Mouse (Mus musculus) stomach, embryonic 15.5 days (tissue): ENCODE data around the gene Nav2. TPM values are rescaled to one million over a fixed set of nuclear protein-coding genes. Genes with fewer than 3 reads are reported as not detected.

Experiments
- ATAC-seq: fragments of 200-750 bp; cut with Nextera tagmentation; 2 replicates; pipeline ENCODE4 v1.8.0; 2017; ENCODE audit warnings: low read depth, moderate number of reproducible peaks, moderate TSS enrichment; ENCODE audit not compliant: insufficient read depth, low FRiP score
- H3K27ac ChIP-seq: fragments of 300-500 bp; sonication (generic); 2 replicates; pipeline ENCODE4 v1.5.1; 2015; ENCODE audit warnings: mild to moderate bottlenecking, inconsistent platforms
- H3K27me3 ChIP-seq: fragments of 300-500 bp; sonication (generic); replicated peaks from 2 replicates; pipeline ENCODE4 v1.6.1; 2015; ENCODE audit warnings: inconsistent platforms
- H3K36me3 ChIP-seq: fragments of 300-500 bp; sonication (generic); 2 replicates; pipeline ENCODE4 v1.6.1; 2015; ENCODE audit warnings: inconsistent platforms
- H3K4me1 ChIP-seq: fragments of 300-500 bp; sonication (generic); 2 replicates; pipeline ENCODE4 v1.6.1; 2015; ENCODE audit warnings: inconsistent platforms
- H3K4me2 ChIP-seq: fragments of 300-500 bp; sonication (generic); 2 replicates; pipeline ENCODE4 v1.6.1; 2015; ENCODE audit warnings: mild to moderate bottlenecking, inconsistent platforms
- H3K4me3 ChIP-seq: fragments of 300-500 bp; sonication (generic); replicated peaks from 2 replicates; pipeline ENCODE4 v1.5.1; 2015; ENCODE audit warnings: inconsistent platforms
- H3K9ac ChIP-seq: fragments of 300-500 bp; sonication (generic); 2 replicates; pipeline ENCODE4 v1.6.1; 2015; ENCODE audit warnings: inconsistent platforms
- H3K9me3 ChIP-seq: fragments of 300-500 bp; sonication (generic); 2 replicates; pipeline ENCODE4 v1.6.1; 2016; ENCODE audit warnings: inconsistent platforms
- WGBS: fragments of 180-500 bp; shearing (Covaris S2); methylation state at CpG from one replicate; pipeline ENCODE4 v1.1.7; 2015; 5-methylcytosine and 5-hydroxymethylcytosine counted together
- polyA plus RNA-seq: library from polyadenylated mRNA; unstranded; fragments of >200 nt; fragmentation: Nextera tagmentation; extraction: Ambion mirVana; gene quantifications from 2 replicates; pipeline ENCODE4 v1.2.1, GENCODE M21; 2015

Gene Nav2
- polyA plus RNA-seq, 1 experiment from 2014 or later, result 20.4 TPM

- Histone ChIP-seq H3K4me1 (peaks cover 3% of the 10 kb centered on the region; the same call in 1 of the 2 replicates), H3K36me3 (no peaks in the 10 kb centered on the region), H3K27ac (no peak overlapping the region), H3K4me2 (no peak overlapping the region), H3K9me3 (no peaks in the 10 kb centered on the region), H3K27me3 (no peaks in the 10 kb centered on the region), H3K9ac (no peak overlapping the region), H3K4me3 (no peak overlapping the region)
- no peak for ATAC-seq
- WGBS, result 48% methylated on average over 6 of the region's 6 CpGs
Observed at GRCm38 (mm10) chr7:49046347-49046989, 138.0 kb downstream of the Nav2 start.

- H3K27ac ChIP-seq, result 0 out of 2 replicates have a peak overlapping the region, but pooled peaks have one; percentile 26
- no peaks in the 10 kb centered on the region for H3K27me3 ChIP-seq
- 37% methylated on average over 8 of the region's 8 CpGs for WGBS
- no peak for ATAC-seq
- no peaks in the 10 kb centered on the region for H3K36me3 ChIP-seq
- no peak overlapping the region for H3K4me3 ChIP-seq
- no peak overlapping the region for H3K9ac ChIP-seq
- no peaks in the 10 kb centered on the region for H3K9me3 ChIP-seq
- no peak overlapping the region for H3K4me2 ChIP-seq
- H3K4me1 ChIP-seq, result peaks cover 3% of the 10 kb centered on the region; the same call in 1 of the 2 replicates
Observed at GRCm38 (mm10) chr7:49047336-49047735, 138.8 kb downstream of the Nav2 start.

GRCm38 (mm10) chr7:49052871-49053618 lies 144.5 kb downstream of the Nav2 start:
- no peak overlapping the region for H3K9ac ChIP-seq
- H3K4me2 ChIP-seq, result no peak overlapping the region
- H3K4me3 ChIP-seq, result no peak overlapping the region
- H3K9me3 ChIP-seq, result no peaks in the 10 kb centered on the region
- ATAC-seq, result no peak
- WGBS, result 87% methylated on average over 9 of the region's 9 CpGs
- H3K27me3 ChIP-seq, result no peaks in the 10 kb centered on the region
- no peaks in the 10 kb centered on the region for H3K4me1 ChIP-seq
- H3K27ac ChIP-seq, result no peak overlapping the region
- no peaks in the 10 kb centered on the region for H3K36me3 ChIP-seq

GRCm38 (mm10) chr7:49055273-49055672 lies 146.8 kb downstream of the Nav2 start:
- Histone ChIP-seq H3K36me3 (no peaks in the 10 kb centered on the region), H3K4me2 (no peak overlapping the region), H3K27ac (no peak overlapping the region), H3K27me3 (no peaks in the 10 kb centered on the region), H3K4me3 (no peak overlapping the region), H3K9ac (no peak overlapping the region), H3K9me3 (no peaks in the 10 kb centered on the region), H3K4me1 (no peaks in the 10 kb centered on the region)
- no peak for ATAC-seq
- 81% methylated on average over 10 of the region's 10 CpGs for WGBS

GRCm38 (mm10) chr7:49058304-49059012 lies 149.9 kb downstream of the Nav2 start:
- no peak overlapping the region for H3K4me3 ChIP-seq
- H3K36me3 ChIP-seq, result no peaks in the 10 kb centered on the region
- no peaks in the 10 kb centered on the region for H3K27me3 ChIP-seq
- ATAC-seq, result no peak
- no peak overlapping the region for H3K4me2 ChIP-seq
- 79% methylated on average over 8 of the region's 8 CpGs for WGBS
- no peaks in the 10 kb centered on the region for H3K4me1 ChIP-seq
- H3K27ac ChIP-seq, result no peak overlapping the region
- no peak overlapping the region for H3K9ac ChIP-seq
- no peaks in the 10 kb centered on the region for H3K9me3 ChIP-seq

GRCm38 (mm10) chr7:49064792-49065521 lies 156.4 kb downstream of the Nav2 start:
- H3K36me3 ChIP-seq, result no peaks in the 10 kb centered on the region
- no peak for ATAC-seq
- H3K4me1 ChIP-seq, result no peaks in the 10 kb centered on the region
- H3K9me3 ChIP-seq, result no peaks in the 10 kb centered on the region
- H3K27ac ChIP-seq, result no peak overlapping the region
- no peak overlapping the region for H3K9ac ChIP-seq
- no peak overlapping the region for H3K4me3 ChIP-seq
- no peak overlapping the region for H3K4me2 ChIP-seq
- H3K27me3 ChIP-seq, result no peaks in the 10 kb centered on the region
- WGBS, result 73% methylated on average over 4 of the region's 4 CpGs

GRCm38 (mm10) chr7:49065621-49066475 lies 157.3 kb downstream of the Nav2 start:
- Histone ChIP-seq H3K4me3 (no peak overlapping the region), H3K4me1 (no peaks in the 10 kb centered on the region), H3K4me2 (no peak overlapping the region), H3K9ac (no peak overlapping the region), H3K27me3 (no peaks in the 10 kb centered on the region), H3K27ac (no peak overlapping the region), H3K9me3 (no peaks in the 10 kb centered on the region), H3K36me3 (no peaks in the 10 kb centered on the region)
- WGBS, result 68% methylated on average over 9 of the region's 9 CpGs
- ATAC-seq, result no peak

GRCm38 (mm10) chr7:49066828-49067227 lies 158.3 kb downstream of the Nav2 start:
- ATAC-seq, result no peak
- H3K4me3 ChIP-seq, result no peak overlapping the region
- H3K4me2 ChIP-seq, result no peak overlapping the region
- no peaks in the 10 kb centered on the region for H3K4me1 ChIP-seq
- no peak overlapping the region for H3K9ac ChIP-seq
- H3K36me3 ChIP-seq, result no peaks in the 10 kb centered on the region
- WGBS, result 93% methylated on average over 1 of the region's 1 CpGs
- H3K9me3 ChIP-seq, result no peaks in the 10 kb centered on the region
- H3K27me3 ChIP-seq, result no peaks in the 10 kb centered on the region
- H3K27ac ChIP-seq, result no peak overlapping the region

- no peak overlapping the region for H3K9ac ChIP-seq
- H3K27me3 ChIP-seq, result no peaks in the 10 kb centered on the region
- no peak overlapping the region for H3K4me2 ChIP-seq
- H3K9me3 ChIP-seq, result no peaks in the 10 kb centered on the region
- H3K36me3 ChIP-seq, result no peaks in the 10 kb centered on the region
- no peaks in the 10 kb centered on the region for H3K4me1 ChIP-seq
- H3K4me3 ChIP-seq, result no peak overlapping the region
- 61% methylated on average over 12 of the region's 12 CpGs for WGBS
- H3K27ac ChIP-seq, result no peak overlapping the region
- ATAC-seq, result no peak
Observed at GRCm38 (mm10) chr7:49069396-49069961, 161.0 kb downstream of the Nav2 start.

GRCm38 (mm10) chr7:49070621-49071020 lies 162.1 kb downstream of the Nav2 start:
- no peaks in the 10 kb centered on the region for H3K27me3 ChIP-seq
- H3K9ac ChIP-seq, result no peak overlapping the region
- H3K4me1 ChIP-seq, result no peaks in the 10 kb centered on the region
- H3K4me2 ChIP-seq, result no peak overlapping the region
- WGBS, result 43% methylated on average over 1 of the region's 1 CpGs
- H3K9me3 ChIP-seq, result no peaks in the 10 kb centered on the region
- no peak overlapping the region for H3K27ac ChIP-seq
- H3K4me3 ChIP-seq, result no peak overlapping the region
- no peak for ATAC-seq
- H3K36me3 ChIP-seq, result no peaks in the 10 kb centered on the region

GRCm38 (mm10) chr7:49071141-49071567 lies 162.6 kb downstream of the Nav2 start:
- Histone ChIP-seq H3K27me3 (no peaks in the 10 kb centered on the region), H3K36me3 (no peaks in the 10 kb centered on the region), H3K9ac (no peak overlapping the region), H3K4me3 (no peak overlapping the region), H3K9me3 (no peaks in the 10 kb centered on the region), H3K27ac (no peak overlapping the region), H3K4me1 (no peaks in the 10 kb centered on the region), H3K4me2 (no peak overlapping the region)
- 36% methylated on average over 7 of the region's 7 CpGs for WGBS
- ATAC-seq, result no peak
